Mouse (Mus musculus) hindbrain, embryonic 13.5 days (tissue): ENCODE measurements around the gene Csnk1g1. TPM values are rescaled to one million over a fixed set of nuclear protein-coding genes. Genes with fewer than 3 reads are reported as not detected.

ENCODE experiments used
- ATAC-seq: fragments of 200-750 bp; cut with Nextera tagmentation; 2 replicates; pipeline ENCODE4 v1.8.0; 2017; ENCODE audit warnings: moderate TSS enrichment; ENCODE audit not compliant: low FRiP score
- H3K27ac ChIP-seq: fragments of 300-500 bp; sonication (generic); 2 replicates; pipeline ENCODE4 v1.5.1; 2015; ENCODE audit warnings: inconsistent platforms, mild to moderate bottlenecking, moderate library complexity
- H3K27me3 ChIP-seq: fragments of 300-500 bp; sonication (generic); 2 replicates; pipeline ENCODE4 v1.6.1; 2015; ENCODE audit warnings: mild to moderate bottlenecking, inconsistent platforms
- H3K36me3 ChIP-seq: fragments of 300-500 bp; sonication (generic); 2 replicates; pipeline ENCODE4 v1.6.1; 2015; ENCODE audit warnings: mild to moderate bottlenecking, inconsistent platforms
- H3K4me1 ChIP-seq: fragments of 300-500 bp; sonication (generic); replicated peaks from 2 replicates; pipeline ENCODE4 v1.6.1; 2015; ENCODE audit warnings: inconsistent platforms
- H3K4me2 ChIP-seq: fragments of 300-500 bp; sonication (generic); 2 replicates; pipeline ENCODE4 v1.6.1; 2015; ENCODE audit warnings: inconsistent platforms, mild to moderate bottlenecking, moderate library complexity
- H3K4me3 ChIP-seq: fragments of 300-500 bp; sonication (generic); 2 replicates; pipeline ENCODE4 v1.5.1; 2015; ENCODE audit warnings: mild to moderate bottlenecking, inconsistent platforms
- H3K9ac ChIP-seq: fragments of 300-500 bp; sonication (generic); 2 replicates; pipeline ENCODE4 v1.6.1; 2015; ENCODE audit warnings: mild to moderate bottlenecking, inconsistent platforms
- H3K9me3 ChIP-seq: fragments of 300-500 bp; sonication (generic); 2 replicates; pipeline ENCODE4 v1.6.1; 2016; ENCODE audit warnings: inconsistent platforms
- WGBS: fragments of 180-500 bp; shearing (Covaris S2); methylation state at CpG from one replicate; pipeline ENCODE4 v1.1.7; 2015; 5-methylcytosine and 5-hydroxymethylcytosine counted together
- polyA plus RNA-seq: library from polyadenylated mRNA; unstranded; fragments of >200 nt; fragmentation: Nextera tagmentation; extraction: Ambion mirVana; gene quantifications from 2 replicates; pipeline ENCODE4 v1.2.1, GENCODE M21; 2015

The Csnk1g1 gene
- polyA plus RNA-seq, 1 experiment from 2014 or later = 24.8 TPM

DNA sequence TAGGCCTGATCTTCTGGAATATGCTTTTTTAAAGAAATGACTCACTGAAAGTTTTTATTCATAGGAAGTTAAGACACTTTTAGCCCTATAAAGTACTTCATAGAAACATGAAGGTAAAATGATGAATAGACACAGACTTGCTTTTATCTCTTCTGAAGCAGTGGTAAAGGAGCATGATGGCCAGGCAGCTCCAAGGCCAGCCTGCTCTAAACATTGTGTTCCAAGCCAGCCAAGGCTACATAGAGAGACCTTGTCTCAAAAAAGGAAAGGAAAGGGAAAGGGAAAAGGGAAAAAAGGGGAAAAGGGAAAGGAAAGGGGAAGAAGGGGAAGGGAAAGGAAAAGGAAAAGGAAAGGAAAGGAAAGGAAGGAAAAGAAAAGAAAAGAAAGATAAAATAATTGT is 111.9 kb downstream of the Csnk1g1 start:
- no peaks in the 10 kb centered on the region for H3K4me1 ChIP-seq
- no peak overlapping the region for H3K4me3 ChIP-seq
- H3K4me2 ChIP-seq = no peak overlapping the region
- H3K9ac ChIP-seq = no peak overlapping the region
- H3K27ac ChIP-seq = no peak overlapping the region
- peaks cover 20% of the 10 kb centered on the region for H3K36me3 ChIP-seq
- H3K9me3 ChIP-seq = no peaks in the 10 kb centered on the region
- no peaks in the 10 kb centered on the region for H3K27me3 ChIP-seq
- no peak for ATAC-seq

DNA sequence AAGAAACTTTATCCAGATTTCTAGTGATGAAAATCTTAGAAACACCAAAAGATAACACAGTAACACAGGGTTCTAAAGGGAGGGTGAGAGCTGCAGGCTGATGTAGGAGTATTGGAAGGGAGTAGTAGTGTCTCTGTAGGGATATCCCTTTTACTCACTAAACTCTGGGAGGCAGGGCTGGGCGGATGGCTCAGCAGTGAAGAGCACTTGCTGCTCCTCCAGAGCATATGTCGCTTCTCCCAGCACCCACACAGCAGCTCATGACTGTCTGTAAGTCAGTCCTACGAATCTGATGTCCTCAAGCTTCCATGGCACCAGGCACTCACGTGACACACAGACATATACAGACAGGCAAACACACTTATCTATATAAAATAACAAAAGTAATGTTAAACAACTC is 129.4 kb downstream of the Csnk1g1 start:
- no peak for ATAC-seq
- H3K27me3 ChIP-seq = no peaks in the 10 kb centered on the region
- peaks cover 58% of the 10 kb centered on the region for H3K36me3 ChIP-seq
- H3K4me1 ChIP-seq = no peaks in the 10 kb centered on the region
- H3K27ac ChIP-seq = no peak overlapping the region
- WGBS = 91% methylated on average over 4 of the region's 4 CpGs
- no peak overlapping the region for H3K4me2 ChIP-seq
- H3K9ac ChIP-seq = no peak overlapping the region
- no peaks in the 10 kb centered on the region for H3K9me3 ChIP-seq
- H3K4me3 ChIP-seq = no peak overlapping the region

DNA sequence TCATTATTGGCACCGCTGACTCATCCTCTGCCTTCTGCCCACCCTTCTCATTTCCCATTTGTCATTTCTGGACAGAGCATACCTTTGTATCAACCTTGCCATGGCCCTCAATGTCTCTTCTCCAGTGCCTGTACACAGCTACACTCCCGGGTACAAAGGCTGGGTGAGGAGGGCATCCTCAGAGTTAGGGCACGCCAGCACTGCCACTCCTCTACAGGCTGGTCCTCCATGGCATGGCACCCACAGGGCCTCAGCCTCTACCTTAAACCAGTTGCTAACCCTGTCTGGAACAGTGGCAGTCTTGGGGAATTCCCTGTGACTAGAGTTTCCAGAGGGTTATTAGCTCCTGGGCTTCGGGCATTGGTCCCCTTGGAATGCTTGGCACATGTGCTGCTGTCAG is 129.9 kb downstream of the Csnk1g1 start:
- no peak for ATAC-seq
- 94% methylated on average over 4 of the region's 4 CpGs for WGBS
- no peak overlapping the region for H3K4me2 ChIP-seq
- no peaks in the 10 kb centered on the region for H3K4me1 ChIP-seq
- H3K9ac ChIP-seq = no peak overlapping the region
- H3K36me3 ChIP-seq = peaks cover 56% of the 10 kb centered on the region
- no peaks in the 10 kb centered on the region for H3K9me3 ChIP-seq
- H3K4me3 ChIP-seq = no peak overlapping the region
- no peaks in the 10 kb centered on the region for H3K27me3 ChIP-seq
- H3K27ac ChIP-seq = no peak overlapping the region

DNA sequence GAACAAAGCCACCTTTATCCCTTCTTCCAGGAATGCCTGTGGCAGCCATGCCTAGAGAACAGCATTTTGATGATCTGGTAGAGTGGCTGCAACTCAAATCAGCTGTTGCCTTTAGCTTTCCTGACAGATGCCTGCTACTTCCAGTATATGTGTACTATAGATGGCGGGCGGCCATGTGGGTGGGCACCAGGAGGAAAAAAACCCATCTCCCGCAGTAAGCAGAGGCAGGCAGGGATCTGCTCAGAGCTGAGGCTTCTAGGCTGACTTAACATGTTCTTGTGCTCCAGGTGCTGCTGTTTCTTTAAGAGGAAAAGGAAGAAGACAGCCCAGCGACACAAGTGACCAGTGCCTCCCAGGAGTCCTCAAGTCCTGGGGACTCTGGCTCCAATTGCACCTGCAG is 130.6 kb downstream of the Csnk1g1 start:
- no peak for ATAC-seq
- 86% methylated on average over 4 of the region's 4 CpGs for WGBS
- no peak overlapping the region for H3K27ac ChIP-seq
- no peaks in the 10 kb centered on the region for H3K9me3 ChIP-seq
- H3K9ac ChIP-seq = no peak overlapping the region
- H3K36me3 ChIP-seq = peaks cover 56% of the 10 kb centered on the region
- H3K27me3 ChIP-seq = no peaks in the 10 kb centered on the region
- no peak overlapping the region for H3K4me3 ChIP-seq
- H3K4me1 ChIP-seq = no peaks in the 10 kb centered on the region
- no peak overlapping the region for H3K4me2 ChIP-seq

DNA sequence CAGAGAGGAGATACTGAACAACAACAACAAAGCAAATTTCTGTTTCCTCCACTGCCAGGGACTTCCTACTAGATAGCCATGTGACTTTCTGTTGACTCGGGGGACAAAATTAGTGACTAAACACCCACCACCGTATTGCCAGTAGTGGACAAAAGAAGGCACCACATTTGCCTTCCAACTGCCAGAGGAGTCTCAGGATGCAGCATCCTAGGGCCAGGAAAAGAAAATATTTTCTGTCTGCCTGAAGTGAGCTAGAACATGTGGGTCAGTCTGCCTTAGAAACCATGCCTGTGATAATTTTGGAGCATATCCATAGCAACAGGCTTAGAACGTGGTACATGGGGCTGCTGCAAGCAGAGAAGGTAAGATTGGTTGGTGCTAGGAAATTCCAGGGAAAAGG is 132.1 kb downstream of the Csnk1g1 start:
- Histone ChIP-seq H3K27ac (no peak overlapping the region), H3K4me2 (no peak overlapping the region), H3K9me3 (no peaks in the 10 kb centered on the region), H3K4me3 (no peak overlapping the region), H3K9ac (no peak overlapping the region), H3K36me3 (peaks cover 52% of the 10 kb centered on the region), H3K4me1 (no peaks in the 10 kb centered on the region), H3K27me3 (no peaks in the 10 kb centered on the region)
- no peak for ATAC-seq
- WGBS = 82% methylated on average over 3 of the region's 3 CpGs

DNA sequence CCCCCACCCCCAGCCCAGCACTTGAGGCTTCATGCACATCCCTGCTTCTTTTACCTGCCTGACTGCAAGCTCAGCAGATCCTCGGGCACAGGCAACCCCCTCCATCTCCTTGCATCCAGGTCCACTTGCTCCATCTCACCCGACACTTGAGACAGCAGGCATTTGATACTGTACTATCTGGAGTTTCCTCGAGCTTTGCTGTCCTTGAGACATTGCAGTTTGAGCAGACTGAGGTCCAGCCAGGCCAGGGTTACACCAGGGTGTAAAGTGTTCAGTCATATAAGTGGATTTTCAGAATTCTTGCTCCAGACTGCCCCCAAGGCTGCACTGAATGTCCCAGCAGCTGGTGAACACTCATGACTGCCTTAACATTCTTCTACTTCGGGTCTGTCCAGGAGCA is 133.6 kb downstream of the Csnk1g1 start:
- no peak overlapping the region for H3K4me2 ChIP-seq
- H3K4me1 ChIP-seq = no peaks in the 10 kb centered on the region
- no peak overlapping the region for H3K9ac ChIP-seq
- H3K4me3 ChIP-seq = no peak overlapping the region
- H3K36me3 ChIP-seq = peaks cover 48% of the 10 kb centered on the region
- ATAC-seq = no peak
- WGBS = 92% methylated on average over 4 of the region's 4 CpGs
- no peaks in the 10 kb centered on the region for H3K9me3 ChIP-seq
- no peaks in the 10 kb centered on the region for H3K27me3 ChIP-seq
- H3K27ac ChIP-seq = no peak overlapping the region

DNA sequence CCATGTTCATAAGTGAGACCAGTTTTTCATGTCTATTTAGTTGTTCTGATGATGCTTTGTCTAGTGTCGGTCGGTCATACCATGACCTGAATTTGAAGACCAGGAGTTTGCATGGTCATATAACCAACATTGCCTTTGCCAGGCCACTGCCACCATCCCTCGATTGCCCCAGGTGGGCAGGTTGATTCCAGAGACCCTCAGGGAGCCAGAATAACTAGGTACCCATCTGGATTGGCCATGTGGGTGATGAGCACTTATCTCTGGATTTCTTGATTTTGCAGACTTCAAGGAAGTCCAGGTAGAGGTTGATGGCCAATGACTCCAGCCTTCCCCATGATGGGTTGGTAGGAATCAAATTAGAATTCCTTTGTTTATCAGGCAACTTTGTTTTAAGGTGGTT is 134.5 kb downstream of the Csnk1g1 start:
- H3K27me3 ChIP-seq = no peaks in the 10 kb centered on the region
- no peak overlapping the region for H3K4me2 ChIP-seq
- H3K9ac ChIP-seq = no peak overlapping the region
- no peak for ATAC-seq
- no peaks in the 10 kb centered on the region for H3K4me1 ChIP-seq
- H3K36me3 ChIP-seq = peaks cover 42% of the 10 kb centered on the region
- no peak overlapping the region for H3K4me3 ChIP-seq
- no peak overlapping the region for H3K27ac ChIP-seq
- 96% methylated on average over 3 of the region's 3 CpGs for WGBS
- H3K9me3 ChIP-seq = no peaks in the 10 kb centered on the region

DNA sequence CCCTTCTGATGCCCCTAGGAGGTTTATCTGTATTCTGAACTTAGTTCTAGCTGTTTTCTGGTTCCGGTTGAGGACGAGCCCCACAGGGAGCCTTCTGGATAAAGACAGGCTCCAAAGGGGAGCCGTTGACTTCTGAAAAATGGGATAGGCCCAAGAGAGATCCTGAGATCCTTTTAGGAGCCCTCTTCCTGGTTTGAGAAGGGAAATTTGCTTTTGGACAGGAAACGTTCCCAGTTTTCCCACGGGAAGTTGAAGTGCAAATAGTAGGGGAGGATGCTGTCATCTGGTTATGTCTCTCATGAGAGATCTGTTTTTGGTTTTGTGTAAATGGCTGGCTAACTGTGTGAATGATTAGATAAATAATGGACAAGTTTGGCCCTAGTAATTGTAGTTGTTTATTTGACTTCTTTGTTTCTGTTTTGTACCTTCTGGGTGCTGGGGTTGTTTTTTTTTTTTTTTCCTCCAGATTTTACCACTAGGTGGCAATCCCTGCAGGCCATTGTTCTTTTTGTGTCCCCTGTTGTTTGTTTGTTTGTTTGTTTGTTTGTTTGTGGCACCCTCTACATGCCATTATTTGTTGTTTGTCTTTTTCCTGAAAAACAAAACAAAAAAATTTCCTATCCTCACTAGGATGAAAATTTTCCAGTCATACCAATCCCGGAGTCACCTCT is 141.3 kb downstream of the Csnk1g1 start:
- 67% methylated on average over 6 of the region's 6 CpGs for WGBS
- Histone ChIP-seq H3K9ac (no peak overlapping the region), H3K4me1 (no peaks in the 10 kb centered on the region), H3K27ac (no peak overlapping the region), H3K9me3 (no peaks in the 10 kb centered on the region), H3K36me3 (0 out of 2 replicates have a peak, but pooled peaks cover 2% of the 10 kb centered on the region), H3K27me3 (no peaks in the 10 kb centered on the region), H3K4me2 (no peak overlapping the region), H3K4me3 (no peak overlapping the region)
- ATAC-seq = no peak

DNA sequence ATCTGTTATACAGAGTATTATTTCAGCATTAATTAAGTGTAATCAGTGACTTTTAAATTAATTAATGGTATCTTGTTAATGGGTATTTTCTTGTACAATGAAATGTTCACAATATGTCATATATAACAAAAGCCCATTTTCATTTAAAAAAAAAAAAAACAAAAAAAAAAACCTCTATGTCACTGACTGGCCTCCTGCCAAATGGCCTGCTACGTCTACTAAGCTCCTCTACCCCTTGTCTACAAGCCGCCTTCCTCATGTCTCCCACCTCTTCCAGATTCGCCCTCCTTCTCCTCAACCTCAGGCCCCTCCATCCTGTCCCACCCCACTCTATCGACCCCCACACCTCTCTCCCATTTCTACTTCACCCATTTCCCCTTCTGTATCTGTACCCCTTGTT is 142.8 kb downstream of the Csnk1g1 start:
- Histone ChIP-seq H3K27ac (no peak overlapping the region), H3K36me3 (no peaks in the 10 kb centered on the region), H3K4me1 (no peaks in the 10 kb centered on the region), H3K9ac (no peak overlapping the region), H3K9me3 (no peaks in the 10 kb centered on the region), H3K4me3 (no peak overlapping the region), H3K27me3 (no peaks in the 10 kb centered on the region), H3K4me2 (no peak overlapping the region)
- no peak for ATAC-seq
- WGBS = 74% methylated on average over 4 of the region's 4 CpGs

DNA sequence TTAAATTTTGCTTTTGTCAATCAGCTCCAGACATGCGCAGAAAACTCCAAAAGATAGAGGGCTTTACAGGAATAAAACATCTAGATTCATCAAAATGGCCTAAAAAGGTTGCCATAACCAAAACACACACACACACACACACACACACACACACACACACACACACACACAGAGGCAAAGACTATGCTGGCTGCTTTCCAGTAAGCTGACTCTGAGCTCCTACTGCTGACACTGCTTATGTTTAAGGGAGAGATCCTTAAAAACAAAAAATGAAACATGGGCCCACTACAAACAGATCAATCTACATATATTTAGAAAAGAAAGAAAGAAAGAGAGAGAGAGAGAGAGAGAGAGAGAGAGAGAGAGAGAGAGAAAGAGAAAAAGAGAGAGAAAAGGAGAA is 144.0 kb downstream of the Csnk1g1 start:
- WGBS = 100% methylated on average over 1 of the region's 1 CpGs
- H3K4me1 ChIP-seq = no peaks in the 10 kb centered on the region

DNA sequence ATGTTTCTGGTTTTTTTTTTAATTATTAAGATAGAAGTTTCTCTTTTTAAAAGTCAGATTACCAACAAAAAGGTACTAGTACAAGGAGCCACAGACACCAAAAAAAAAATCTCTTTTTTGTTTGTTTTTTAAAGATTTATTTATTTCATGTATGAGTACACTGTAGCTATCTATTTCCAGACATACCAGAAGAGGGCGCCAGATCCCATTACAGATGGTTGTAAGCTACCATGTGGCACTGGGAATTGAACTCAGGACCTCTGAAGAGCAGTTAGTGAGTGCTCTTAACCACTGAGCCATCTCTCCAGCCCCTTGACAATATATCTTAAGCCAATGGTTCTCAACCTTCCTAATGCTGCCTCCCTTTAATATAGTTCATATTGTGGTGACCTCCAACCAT is 144.9 kb downstream of the Csnk1g1 start:
- no peak overlapping the region for H3K9ac ChIP-seq
- 29% methylated on average over 1 of the region's 1 CpGs for WGBS
- no peaks in the 10 kb centered on the region for H3K36me3 ChIP-seq
- no peaks in the 10 kb centered on the region for H3K4me1 ChIP-seq
- no peaks in the 10 kb centered on the region for H3K27me3 ChIP-seq
- H3K27ac ChIP-seq = no peak overlapping the region
- no peaks in the 10 kb centered on the region for H3K9me3 ChIP-seq
- ATAC-seq = no peak
- H3K4me3 ChIP-seq = no peak overlapping the region
- H3K4me2 ChIP-seq = no peak overlapping the region

More for the DNA sequence above, 144.0 kb downstream of the Csnk1g1 start:
- Histone ChIP-seq H3K4me2 (no peak overlapping the region), H3K36me3 (no peaks in the 10 kb centered on the region), H3K27me3 (no peaks in the 10 kb centered on the region), H3K4me3 (no peak overlapping the region), H3K9me3 (no peaks in the 10 kb centered on the region), H3K9ac (no peak overlapping the region), H3K27ac (no peak overlapping the region)
- ATAC-seq = no peak

DNA sequence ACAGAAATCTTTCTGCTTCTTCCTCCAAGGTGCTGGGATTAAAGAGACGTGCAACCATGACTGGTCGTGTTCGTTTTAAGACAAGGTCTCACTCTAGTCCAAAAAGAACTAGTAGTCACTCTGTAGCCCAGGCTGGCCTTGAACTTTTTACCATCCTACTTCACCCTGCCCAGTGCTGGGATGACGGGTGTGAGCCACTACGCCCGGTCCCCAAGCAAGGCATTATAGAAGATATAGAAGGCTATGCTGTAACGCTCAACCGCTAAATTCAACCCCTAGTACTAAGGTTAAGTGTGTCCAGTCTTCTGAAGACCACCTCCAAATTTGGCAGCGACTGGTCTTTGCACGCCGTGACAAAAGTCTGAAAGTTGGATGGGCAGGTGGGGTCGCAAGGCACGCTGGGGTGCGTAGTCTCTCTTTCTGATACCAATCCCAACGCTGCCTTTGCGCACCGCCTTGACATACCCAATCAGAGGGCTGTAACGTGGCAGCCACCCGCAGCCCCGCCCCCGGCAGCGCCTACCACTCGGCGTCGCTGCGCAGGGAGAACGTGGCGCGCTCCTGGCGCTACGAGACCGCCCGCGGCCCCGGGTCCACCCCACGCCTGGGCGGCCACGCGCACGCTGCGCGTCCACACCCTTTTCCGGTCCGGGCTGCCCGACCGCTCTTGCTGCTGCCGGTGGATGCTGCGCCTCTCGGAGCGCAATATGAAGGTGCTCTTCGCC is 151.0 kb downstream of the Csnk1g1 start, which contains the start of gene Ppib:
TSS of gene Ppib (plus strand) at position 640 of the 725 bp plus-strand sequence.
- ATAC-seq = peak; percentile 97
- H3K36me3 ChIP-seq = peaks cover 23% of the 10 kb centered on the region

DNA sequence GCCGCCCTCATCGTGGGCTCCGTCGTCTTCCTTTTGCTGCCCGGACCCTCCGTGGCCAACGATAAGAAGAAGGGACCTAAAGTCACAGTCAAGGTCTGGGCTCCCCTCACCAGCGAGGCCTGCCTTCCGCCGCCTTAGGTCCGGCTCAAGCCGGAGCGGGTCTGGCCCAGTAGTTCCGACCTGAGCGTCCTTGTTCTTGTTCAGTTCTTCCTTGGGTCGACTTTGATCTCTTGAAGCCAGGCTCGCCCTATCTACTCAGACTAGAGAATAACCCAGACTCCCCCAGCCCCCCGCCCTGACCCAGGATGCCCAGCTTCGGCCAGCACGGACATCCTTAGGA is 151.6 kb downstream of the Csnk1g1 start:
- Histone ChIP-seq H3K27ac (peak overlapping the region; percentile 90), H3K9ac (peak overlapping the region; percentile 93), H3K4me3 (peak overlapping the region; percentile 80), H3K4me1 (peaks cover 17% of the 10 kb centered on the region), H3K36me3 (peaks cover 27% of the 10 kb centered on the region), H3K9me3 (no peaks in the 10 kb centered on the region), H3K4me2 (peak overlapping the region; percentile 81), H3K27me3 (no peaks in the 10 kb centered on the region)
- WGBS = under 1% methylated on average over 20 of the region's 20 CpGs
- ATAC-seq = peak; percentile 78

More for the DNA sequence above, 151.0 kb downstream of the Csnk1g1 start, which contains the start of gene Ppib:
- H3K27me3 ChIP-seq = no peaks in the 10 kb centered on the region
- H3K9ac ChIP-seq = peak within 1 kb of the TSS; percentile 93
- peak within 1 kb of the TSS; percentile 81 for H3K4me2 ChIP-seq
- H3K27ac ChIP-seq = peak within 1 kb of the TSS; percentile 90
- H3K4me3 ChIP-seq = peak within 1 kb of the TSS; percentile 80
- WGBS = 1% methylated on average over 51 of the region's 51 CpGs
- H3K9me3 ChIP-seq = no peaks in the 10 kb centered on the region
- H3K4me1 ChIP-seq = peaks cover 17% of the 10 kb centered on the region
